Mouse (Mus musculus): ENCODE measurements at regions not wholly inside any gene's neighbourhood (a gene's known extent, or its start where the extent isn't known, plus 50 kb on each side); places are given as distances from the start of the nearest gene placed in this dataset.

DNA sequence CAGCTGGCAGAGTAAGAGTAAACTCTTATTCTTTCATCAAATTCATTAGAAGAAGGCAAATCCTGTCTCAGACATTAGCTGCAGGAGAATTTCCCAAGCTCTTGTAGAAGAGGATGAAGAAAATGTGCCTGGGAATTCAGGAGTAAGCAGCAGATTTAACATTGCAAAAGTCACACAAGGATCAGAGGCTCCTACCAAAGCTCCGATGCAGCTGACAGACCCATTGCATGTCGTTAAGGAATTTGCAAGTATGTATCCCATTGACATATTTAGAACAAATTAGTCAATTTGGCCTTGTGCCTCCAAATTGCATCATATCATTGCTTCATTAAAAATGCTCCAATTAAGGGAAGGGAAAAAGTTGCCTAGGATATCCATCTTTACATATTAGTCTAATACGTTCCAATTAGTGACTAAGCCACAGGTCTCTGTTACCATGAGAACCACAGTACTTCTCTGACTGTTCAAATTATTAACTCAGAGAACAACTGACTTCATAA, 453.8 kb upstream of the Castor2 start:
- no peak overlapping the region for H3K9ac ChIP-seq (ENCODE audit: insufficient read depth, low read depth)
- in situ Hi-C loops (cut with MboI; ENCODE audit: low pct_ligation_motif_present, low pct_unique_long_range_greater_than_20kb, low sequenced_read_pairs) (no loop called here), dilution Hi-C loops (cut with MboI; ENCODE audit: extremely low pct_ligation_motif_present, extremely low pct_unique_long_range_greater_than_20kb, low sequenced_read_pairs) (no loop called here)
- H3K36me3 ChIP-seq (replicated peaks in 1 of 2; ENCODE audit: control insufficient read depth in 1 of 2, insufficient read depth in 1 of 2, low read length in 1 of 2), result no peaks in the 10 kb centered on the region
- no peak overlapping the region for H3K27ac ChIP-seq (ENCODE audit: insufficient read depth, low read depth)
- peaks cover 63% of the 10 kb centered on the region for H3K9me3 ChIP-seq (replicated peaks; ENCODE audit: low read length)
- no peak for DNase-seq (ENCODE audit: extremely low read depth)
- TF ChIP-seq ELF1 (IDR thresholded peaks at IDR 0.05; ENCODE audit: low read depth, low read length), result no peak
- no peaks in the 10 kb centered on the region for H3K27me3 ChIP-seq (replicated peaks)
- no peaks in the 10 kb centered on the region for H3K79me2 ChIP-seq (replicated peaks; ENCODE audit: control insufficient read depth, extremely low read depth, insufficient read depth, poor library complexity, severe bottlenecking)
- H3K4me2 ChIP-seq (ENCODE audit: insufficient read depth, low read depth, poor library complexity, severe bottlenecking), result no peak overlapping the region
- no peak overlapping the region for H3K4me3 ChIP-seq (replicated peaks in 1 of 3; ENCODE audit: low read depth in 2 of 3, low read length in 2 of 3, poor library complexity in 1 of 3)
- H3K4me1 ChIP-seq (ENCODE audit: control insufficient read depth in 1 of 2, insufficient read depth in 2 of 2), result no peaks in the 10 kb centered on the region

DNA sequence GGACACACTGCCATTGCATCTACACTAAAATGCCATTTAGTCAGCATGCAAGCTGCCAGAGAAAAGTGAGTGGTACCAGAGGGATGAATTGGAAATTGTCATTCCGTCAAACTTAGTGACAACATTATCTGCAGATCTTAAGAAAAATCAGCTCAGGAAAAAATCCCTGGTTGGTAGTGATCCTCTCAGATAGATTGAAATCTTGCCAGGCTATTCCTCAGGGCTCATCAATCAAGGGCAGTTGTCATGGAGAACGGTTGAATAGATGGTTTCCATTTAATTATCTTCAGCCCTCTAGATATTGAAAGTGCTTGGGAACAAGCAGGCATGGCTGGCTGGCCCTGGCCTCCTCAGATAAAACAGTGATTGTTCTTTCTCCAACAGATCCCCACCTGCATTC, 456.2 kb upstream of the Castor2 start:
- Histone ChIP-seq H3K27me3 (replicated peaks) (no peaks in the 10 kb centered on the region), H3K4me3 (replicated peaks in 1 of 3; ENCODE audit: low read depth in 2 of 3, low read length in 2 of 3, poor library complexity in 1 of 3) (no peak overlapping the region), H3K27ac (ENCODE audit: insufficient read depth, low read depth) (no peak overlapping the region), H3K79me2 (replicated peaks; ENCODE audit: control insufficient read depth, extremely low read depth, insufficient read depth, poor library complexity, severe bottlenecking) (no peaks in the 10 kb centered on the region), H3K36me3 (replicated peaks in 1 of 2; ENCODE audit: control insufficient read depth in 1 of 2, insufficient read depth in 1 of 2, low read length in 1 of 2) (no peaks in the 10 kb centered on the region), H3K4me1 (ENCODE audit: control insufficient read depth in 1 of 2, insufficient read depth in 2 of 2) (no peaks in the 10 kb centered on the region), H3K9me3 (replicated peaks; ENCODE audit: low read length) (peaks cover 66% of the 10 kb centered on the region), H3K4me2 (ENCODE audit: insufficient read depth, low read depth, poor library complexity, severe bottlenecking) (no peak overlapping the region), H3K9ac (ENCODE audit: insufficient read depth, low read depth) (no peak overlapping the region)
- no peak for TF ChIP-seq USF2 (conservative IDR thresholded peaks at IDR 0.05; ENCODE audit: low read depth, low read length)
- no peak for TF ChIP-seq EP300 (IDR thresholded peaks at IDR 0.05; ENCODE audit: low read length)
- TF ChIP-seq ELF1 (IDR thresholded peaks at IDR 0.05; ENCODE audit: low read depth, low read length), result no peak
- no peak for TF ChIP-seq MYC (IDR thresholded peaks at IDR 0.05; ENCODE audit: low read depth, low read length)
- no peak for TF ChIP-seq KAT2A (IDR thresholded peaks at IDR 0.05; ENCODE audit: insufficient replicate concordance, low read length)
- TF ChIP-seq SMC3 (IDR thresholded peaks at IDR 0.05; ENCODE audit: low read depth, low read length), result no peak
- TF ChIP-seq TBP (conservative IDR thresholded peaks at IDR 0.05; ENCODE audit: low read depth, low read length), result no peak
- TF ChIP-seq HCFC1 (IDR thresholded peaks at IDR 0.05; ENCODE audit: low read depth, low read length), result no peak
- TF ChIP-seq MAX (IDR thresholded peaks at IDR 0.05; ENCODE audit: low read length), result no peak
- dilution Hi-C loops (cut with MboI; ENCODE audit: extremely low pct_ligation_motif_present, extremely low pct_unique_long_range_greater_than_20kb, low sequenced_read_pairs), result no loop called here
- in situ Hi-C loops (cut with MboI; ENCODE audit: low pct_ligation_motif_present, low pct_unique_long_range_greater_than_20kb, low sequenced_read_pairs), result no loop called here
- DNase-seq (ENCODE audit: extremely low read depth), result no peak

DNA sequence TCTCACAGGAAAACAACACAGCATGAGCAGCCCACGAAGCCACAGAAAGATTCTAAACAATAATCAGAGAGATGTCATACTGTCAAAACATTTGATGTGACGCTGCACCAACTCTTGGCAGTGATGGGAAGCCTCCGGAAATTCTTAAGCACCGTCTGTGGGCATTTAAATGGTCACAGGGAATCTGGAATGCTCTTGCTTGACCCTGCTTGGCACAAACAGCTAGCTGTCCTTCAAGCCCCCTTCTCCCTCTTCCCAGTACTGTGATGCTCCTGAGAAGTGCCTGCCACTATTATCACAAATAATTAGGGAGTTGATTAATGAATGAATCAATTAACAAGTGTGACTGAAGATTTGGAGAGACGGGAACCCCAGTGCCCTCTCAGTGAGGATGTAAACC, 465.0 kb upstream of the Castor2 start:
- H3K79me2 ChIP-seq (replicated peaks; ENCODE audit: control insufficient read depth, extremely low read depth, insufficient read depth, poor library complexity, severe bottlenecking), result no peaks in the 10 kb centered on the region
- no peaks in the 10 kb centered on the region for H3K36me3 ChIP-seq (replicated peaks in 1 of 2; ENCODE audit: control insufficient read depth in 1 of 2, insufficient read depth in 1 of 2, low read length in 1 of 2)
- H3K27me3 ChIP-seq (replicated peaks), result no peaks in the 10 kb centered on the region
- H3K27ac ChIP-seq (ENCODE audit: insufficient read depth, low read depth), result no peak overlapping the region
- H3K4me2 ChIP-seq (ENCODE audit: insufficient read depth, low read depth, poor library complexity, severe bottlenecking), result no peak overlapping the region
- no peak overlapping the region for H3K4me3 ChIP-seq (replicated peaks in 1 of 3; ENCODE audit: low read depth in 2 of 3, low read length in 2 of 3, poor library complexity in 1 of 3)
- in situ Hi-C loops (cut with MboI; ENCODE audit: low pct_ligation_motif_present, low pct_unique_long_range_greater_than_20kb, low sequenced_read_pairs), result no loop called here
- H3K9me3 ChIP-seq (replicated peaks; ENCODE audit: low read length), result peaks cover 54% of the 10 kb centered on the region
- TF ChIP-seq MXI1 (IDR thresholded peaks at IDR 0.05; ENCODE audit: low read depth, low read length) (no peak), SIN3A (IDR thresholded peaks at IDR 0.05; ENCODE audit: low read length) (no peak), GABPA (IDR thresholded peaks at IDR 0.05; ENCODE audit: insufficient replicate concordance, low read depth, low read length) (no peak), CTCF (conservative IDR thresholded peaks at IDR 0.05 in 1 of 2, IDR thresholded peaks at IDR 0.05 in 1 of 2; ENCODE audit: low read depth in 2 of 2, low read length in 2 of 2) (no peak), ZKSCAN1 (IDR thresholded peaks at IDR 0.05; ENCODE audit: borderline replicate concordance, low read depth, low read length) (no peak), ETS1 (conservative IDR thresholded peaks at IDR 0.05; ENCODE audit: low read depth, low read length) (no peak), USF1 (IDR thresholded peaks at IDR 0.05; ENCODE audit: low read depth, low read length) (no peak), IRF4 (IDR thresholded peaks at IDR 0.05; ENCODE audit: low read depth, low read length) (no peak), MAFK (IDR thresholded peaks at IDR 0.05; ENCODE audit: insufficient replicate concordance, low read length) (no peak), ZNF384 (IDR thresholded peaks at IDR 0.05; ENCODE audit: low read depth, low read length) (no peak), EP300 (IDR thresholded peaks at IDR 0.05; ENCODE audit: low read length) (no peak), ZC3H11A (IDR thresholded peaks at IDR 0.05; ENCODE audit: low read depth, low read length) (no peak), POLR2AphosphoS2 (IDR thresholded peaks at IDR 0.05; ENCODE audit: low read depth, low read length) (no peak), PAX5 (IDR thresholded peaks at IDR 0.05; ENCODE audit: low read length) (no peak), ELF1 (IDR thresholded peaks at IDR 0.05; ENCODE audit: low read depth, low read length) (no peak), JUN (IDR thresholded peaks at IDR 0.05; ENCODE audit: insufficient read depth, low read depth, low read length) (no peak), MEF2A (IDR thresholded peaks at IDR 0.05; ENCODE audit: borderline replicate concordance, low read depth, low read length) (no peak)
- no peak for DNase-seq (ENCODE audit: extremely low read depth)
- no peaks in the 10 kb centered on the region for H3K4me1 ChIP-seq (ENCODE audit: control insufficient read depth in 1 of 2, insufficient read depth in 2 of 2)
- H3K9ac ChIP-seq (ENCODE audit: insufficient read depth, low read depth), result no peak overlapping the region
- dilution Hi-C loops (cut with MboI; ENCODE audit: extremely low pct_ligation_motif_present, extremely low pct_unique_long_range_greater_than_20kb, low sequenced_read_pairs), result no loop called here

Measured in CH12.LX (cell line).